Mouse (Mus musculus): ENCODE results near the gene Myzap. TPM values are rescaled to one million over a fixed set of nuclear protein-coding genes. Genes with fewer than 3 reads are reported as not detected.
"Not testable (repeated sequence)": the region's sequence is repeated elsewhere in the genome, so short reads cannot be mapped to it uniquely, and the experiment has no call there.

Gene Myzap
- total and polyA plus RNA-seq, 3 experiments = 3.9 to 11.7 (median 10.3) TPM

- not testable (repeated sequence) for DNase-seq
Measured at GRCm38 (mm10) chr9:71483872-71484271, 108.3 kb downstream of the Myzap start.

- no peak for DNase-seq
Measured at GRCm38 (mm10) chr9:71480305-71480704, 111.9 kb downstream of the Myzap start.

- no peak for DNase-seq
Measured at GRCm38 (mm10) chr9:71479413-71479812, 112.7 kb downstream of the Myzap start.

GRCm38 (mm10) chr9:71478596-71478995, 113.6 kb downstream of the Myzap start:
- no peak for DNase-seq

GRCm38 (mm10) chr9:71476601-71477000, 115.6 kb downstream of the Myzap start:
- no peak for DNase-seq

GRCm38 (mm10) chr9:71475536-71475935, 116.6 kb downstream of the Myzap start:
- DNase-seq = no peak

GRCm38 (mm10) chr9:71467434-71467833, 124.7 kb downstream of the Myzap start:
- DNase-seq = no peak

- DNase-seq = peak; percentile 18
Measured at GRCm38 (mm10) chr9:71466111-71466510, 126.0 kb downstream of the Myzap start.

GRCm38 (mm10) chr9:71463072-71463667, 129.0 kb downstream of the Myzap start:
- no peak for DNase-seq

- no peak for DNase-seq
Measured at GRCm38 (mm10) chr9:71456738-71457137, 135.4 kb downstream of the Myzap start.

Other genes starting within 250 kb of the Myzap start
- 100 to 1,000 TPM; 179 to 202 TPM for gene Polr2m, start 106.4 kb downstream of the Myzap start, total RNA-seq (2021)
- 1,620 and 2,789 TPM in 2 replicates for gene Polr2m, start 106.4 kb downstream of the Myzap start, polyA plus RNA-seq (2012; rRNA removed)
- gene Cgnl1, start 179.2 kb upstream of the Myzap start, total RNA-seq (2021) = 10 to 100 TPM; 91.4 to 99.0 TPM
- 9.6 and 10.4 TPM in 2 replicates for gene Cgnl1, start 179.2 kb upstream of the Myzap start, polyA plus RNA-seq (2012; rRNA removed)